ENCODE assay signal across 10 mouse cellular contexts in genomic region chr15:102583708-102584383, GRCm38 (mm10). TPM values are rescaled to one million over a fixed set of nuclear protein-coding genes. Genes with fewer than 3 reads are reported as not detected.
DNase-seq lines count a peak whose midpoint lies in the region; ATAC-seq and TF ChIP-seq lines count a peak whose summit lies in the region.
"Had no signal": no experiment of that assay in that cellular context is flagged by ENCODE, and none has a peak within 500 bp of the region (broad histone marks: within the 10 kb centered on the region; RNA-seq: fewer than 3 reads in every experiment).

No protein-coding gene starts in this region.

- DNase-seq in retina, postnatal 1 day = peak; percentile 10
- DNase-seq in retina, embryonic 14.5 days (ENCODE audit: low spot score) = no peak
- DNase-seq in hindbrain, postnatal 0 days (ENCODE audit: low spot score) = peak; percentile 80
- no peak for DNase-seq in thymus, adult 18-20 months
- no peak for DNase-seq in yolk sac, embryonic 10.5 days (ENCODE audit: low spot score)
- DNase-seq in spleen, postnatal 10 days (ENCODE audit: low spot score in 2 of 2) = no peak
- no peak for DNase-seq in thymus, postnatal 10 days (ENCODE audit: low spot score in 2 of 2)

- 27% methylated on average over 8 of the region's 8 CpGs for WGBS in hindbrain, postnatal 0 days
- WGBS in midbrain, embryonic 12.5 days = 31% methylated on average over 8 of the region's 8 CpGs

- 0 out of 2 replicates have a peak, but pooled peaks cover 5% of the 10 kb centered on the region for H3K4me1 ChIP-seq in hindbrain, postnatal 0 days (ENCODE audit: insufficient read depth, low read length)
- peaks cover 16% of the 10 kb centered on the region for H3K4me1 ChIP-seq in midbrain, embryonic 12.5 days

- H3K4me2 ChIP-seq in hindbrain, postnatal 0 days (ENCODE audit: low read depth, low read length) = peak overlapping the region; percentile 17
- 0 out of 2 replicates have a peak overlapping the region, but pooled peaks have one; percentile 25 for H3K4me2 ChIP-seq in midbrain, embryonic 12.5 days (replicated peaks)

- H3K27ac ChIP-seq in hindbrain, postnatal 0 days = peak overlapping the region; percentile 76
- H3K27ac ChIP-seq in midbrain, embryonic 12.5 days (replicated peaks) = peak overlapping the region; percentile 80

- TF ChIP-seq CTCF in hindbrain, postnatal 0 days (IDR thresholded peaks at IDR 0.05; ENCODE audit: low read depth) = no peak

- H3K27me3 ChIP-seq in hindbrain, postnatal 0 days (ENCODE audit: insufficient read depth, low read length) = no peaks in the 10 kb centered on the region
- no peaks in the 10 kb centered on the region for H3K27me3 ChIP-seq in midbrain, embryonic 12.5 days
- H3K27me3 ChIP-seq: CH12.LX had no signal

- no peaks in the 10 kb centered on the region for H3K36me3 ChIP-seq in hindbrain, postnatal 0 days (ENCODE audit: insufficient read depth, low read length)
- H3K36me3 ChIP-seq in midbrain, embryonic 12.5 days = no peaks in the 10 kb centered on the region

- peak; percentile 71 for ATAC-seq in hindbrain, postnatal 0 days
- ATAC-seq in midbrain, embryonic 12.5 days (ENCODE audit: low FRiP score, low read depth) = no peak

- no peak overlapping the region for H3K4me3 ChIP-seq in hindbrain, postnatal 0 days (ENCODE audit: low read length)
- H3K4me3 ChIP-seq in midbrain, embryonic 12.5 days = no peak overlapping the region

- no peak overlapping the region for H3K9ac ChIP-seq in hindbrain, postnatal 0 days (replicated peaks; ENCODE audit: low read length)
- no peak overlapping the region for H3K9ac ChIP-seq in midbrain, embryonic 12.5 days (replicated peaks)

- H3K9me3 ChIP-seq in hindbrain, postnatal 0 days (ENCODE audit: low read length) = no peaks in the 10 kb centered on the region
- H3K9me3 ChIP-seq in midbrain, embryonic 12.5 days = no peaks in the 10 kb centered on the region

RNA-seq across cellular contexts. Expression of gene Gm28047, which starts 41.0 kb away (rescaled TPM):
- not detected in 2 replicates for total RNA-seq in hindbrain, postnatal 0 days (2014; rRNA removed)
- polyA plus RNA-seq in hindbrain, postnatal 0 days (2015; fragmentation: Nextera tagmentation; extraction: Ambion mirVana) = 1.1 TPM in 1 of 2 replicates, not detected in the other
- polyA plus RNA-seq in midbrain, embryonic 12.5 days (2016; fragmentation: Nextera tagmentation; extraction: Ambion mirVana) = 0.18 TPM in 1 of 2 replicates, not detected in the other
- total RNA-seq: CH12.LX; granulocyte monocyte progenitor cell, adult 5-6 weeks had no signal

RNA-seq across cellular contexts. Expression of gene Atf7, which starts 41.4 kb away (rescaled TPM):
- total RNA-seq in hindbrain, postnatal 0 days (2014; rRNA removed) = 8.6 and 15.0 TPM in 2 replicates
- polyA plus RNA-seq in hindbrain, postnatal 0 days (2015; fragmentation: Nextera tagmentation; extraction: Ambion mirVana) = 12.5 and 13.5 TPM in 2 replicates
- 17.0 and 20.1 TPM in 2 replicates for polyA plus RNA-seq in midbrain, embryonic 12.5 days (2016; fragmentation: Nextera tagmentation; extraction: Ambion mirVana)

RNA-seq across cellular contexts. Expression of gene Npff, which starts 59.1 kb away (rescaled TPM):
- 4.6 and 13.9 TPM in 2 replicates for total RNA-seq in hindbrain, postnatal 0 days (2014; rRNA removed)
- polyA plus RNA-seq in hindbrain, postnatal 0 days (2015; fragmentation: Nextera tagmentation; extraction: Ambion mirVana) = 3.1 and 5.4 TPM in 2 replicates
- polyA plus RNA-seq in midbrain, embryonic 12.5 days (2016; fragmentation: Nextera tagmentation; extraction: Ambion mirVana) = 2.5 and 3.1 TPM in 2 replicates

Comparison
In these comparisons a context has a peak if more than half of its experiments do, and no peak if none do; other contexts are left out.
1. DNase-seq: peak in retina, postnatal 1 day (single experiment) and hindbrain, postnatal 0 days (single experiment); none in retina, embryonic 14.5 days (single experiment), thymus, adult 18-20 months (0 of 2), yolk sac, embryonic 10.5 days (single experiment), spleen, postnatal 10 days (0 of 2) and thymus, postnatal 10 days (0 of 2).